Mouse (Mus musculus) olfactory bulb, adult 2 months (tissue): ENCODE results near the gene F2r. TPM values are rescaled to one million over a fixed set of nuclear protein-coding genes. Genes with fewer than 3 reads are reported as not detected.

ENCODE experiments used
- H3K27ac ChIP-seq: fragments of 200-500 bp; 2 replicates; pipeline ENCODE4 v1.5.1; 2012; ENCODE audit warnings: low read depth, low read length; ENCODE audit not compliant: insufficient read depth
- H3K4me1 ChIP-seq: fragments of 200-500 bp; 2 replicates; pipeline ENCODE4 v1.6.1; 2012; ENCODE audit warnings: low read length; ENCODE audit not compliant: control insufficient read depth, insufficient read depth
- H3K4me3 ChIP-seq: fragments of 200-500 bp; 2 replicates; pipeline ENCODE4 v1.5.1; 2012; ENCODE audit warnings: mild to moderate bottlenecking, low read depth, low read length, moderate library complexity; ENCODE audit not compliant: insufficient read depth
- CTCF ChIP-seq: fragments of 200-500 bp; IDR thresholded peaks from 2 replicates; pipeline ENCODE4 v1.5.1; 2012; ENCODE audit warnings: low read depth, mild to moderate bottlenecking, low read length, moderate library complexity; ENCODE audit not compliant: insufficient read depth
- POLR2A ChIP-seq: fragments of 200-500 bp; IDR thresholded peaks from 2 replicates; pipeline ENCODE4 v1.6.1; 2012; ENCODE audit warnings: mild to moderate bottlenecking, low read depth, low read length, moderate library complexity; ENCODE audit not compliant: insufficient read depth
- WGBS: fragments of 180-500 bp; shearing (Covaris S2); methylation state at CpG from one replicate; pipeline ENCODE4 v1.1.7; 2018; 5-methylcytosine and 5-hydroxymethylcytosine counted together
- polyA plus RNA-seq: library from polyadenylated mRNA; stranded (reverse); fragments of >200 nt; gene quantifications from 2 replicates; pipeline ENCODE4 v1.2.4, GENCODE M21; 2012; ENCODE audit warnings: low replicate concordance; ENCODE audit not compliant: missing spikeins, insufficient read depth, insufficient read length

F2r gene
- polyA plus RNA-seq, result not detected in 2 replicates

DNA sequence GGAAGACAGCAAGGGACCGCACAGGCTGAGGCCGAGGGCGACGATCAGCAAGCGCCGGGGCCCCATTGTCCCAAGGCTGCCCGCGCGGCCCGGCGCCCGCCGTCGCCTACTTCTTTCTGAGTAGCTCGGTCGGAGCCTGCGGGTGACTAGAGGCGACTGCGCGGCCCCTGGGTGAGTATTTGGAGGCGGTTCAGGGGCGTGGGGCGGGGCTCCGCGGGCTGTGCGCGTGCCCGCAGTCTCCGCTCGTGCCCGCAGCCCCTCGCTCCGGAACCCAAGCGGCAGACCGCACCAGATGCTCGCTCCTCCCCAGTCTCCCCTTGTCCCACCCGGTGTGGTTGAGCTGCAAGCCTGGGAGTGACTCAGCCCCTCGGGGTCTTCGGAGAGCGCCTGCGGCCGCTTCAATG lies at the start of gene F2r:
TSS of gene F2r (minus strand) at position 179 of the 404 bp plus-strand sequence.
- WGBS, result under 1% methylated on average over 42 of the region's 42 CpGs
- no peak within 1 kb of the TSS for H3K27ac ChIP-seq
- peaks cover 5% of the 10 kb centered on the region for H3K4me1 ChIP-seq
- H3K4me3 ChIP-seq, result peak within 1 kb of the TSS; percentile 81
- TF ChIP-seq POLR2A (no peak), CTCF (no peak)

DNA sequence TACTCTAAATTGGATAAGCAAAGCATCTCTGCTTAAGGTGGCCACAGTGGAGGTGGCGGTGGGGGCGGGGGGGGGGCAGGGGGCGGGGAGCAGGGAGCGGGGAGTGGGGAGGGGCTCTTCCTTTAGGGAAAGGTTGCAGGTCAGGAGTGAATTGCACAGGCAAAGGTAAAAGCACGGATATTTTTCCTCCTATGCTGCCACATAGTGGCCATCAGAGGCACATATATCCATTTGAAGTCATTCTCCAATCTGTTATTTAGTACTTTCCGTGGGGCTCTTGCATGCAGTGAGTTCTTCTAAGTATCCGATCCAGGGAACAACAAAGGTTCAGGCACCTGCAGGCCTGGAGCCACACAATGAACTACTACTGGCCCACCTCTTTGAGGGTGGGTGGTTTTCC lies 49.0 kb upstream of the F2r start:
- no peak overlapping the region for H3K27ac ChIP-seq
- TF ChIP-seq CTCF (no peak), POLR2A (no peak)
- WGBS, result 31% methylated on average over 7 of the region's 7 CpGs

DNA sequence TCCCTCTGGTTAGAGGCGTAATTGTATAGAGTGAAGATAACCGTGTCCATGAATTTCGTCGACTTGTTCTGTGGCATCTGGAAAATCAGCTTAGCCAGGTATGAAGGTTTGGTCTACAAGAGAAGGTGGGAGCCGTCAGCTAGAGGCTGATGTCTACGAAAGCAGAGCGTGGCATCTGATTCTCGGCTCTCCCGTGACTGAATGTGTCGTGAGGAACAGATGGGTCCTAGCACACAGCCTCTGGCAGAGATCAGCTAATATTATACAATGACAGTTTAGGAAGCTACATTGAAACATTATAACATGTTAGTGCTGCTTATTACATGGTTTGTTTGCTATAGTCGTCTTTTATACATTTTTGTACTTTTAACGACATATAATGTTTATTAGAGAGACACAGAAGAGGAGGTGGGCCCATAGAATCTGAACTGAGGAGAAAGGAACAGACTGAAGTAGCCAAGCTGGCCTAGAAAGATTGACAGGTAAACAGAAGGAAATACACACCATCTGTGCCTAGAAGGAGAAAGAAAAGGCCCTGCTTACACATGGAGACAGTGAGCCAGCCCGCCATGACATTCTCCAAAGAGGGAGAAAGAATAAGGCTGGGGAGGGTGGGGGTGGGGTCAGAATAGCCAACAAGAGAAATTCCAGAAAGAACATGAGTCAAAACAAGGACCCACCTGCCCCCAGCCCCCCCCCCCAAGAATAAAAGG lies 47.5 kb upstream of the F2r start:
- H3K4me3 ChIP-seq, result no peak overlapping the region
- 94% methylated on average over 13 of the region's 13 CpGs for WGBS
- TF ChIP-seq CTCF (no peak), POLR2A (no peak)
- H3K27ac ChIP-seq, result no peak overlapping the region
- H3K4me1 ChIP-seq, result no peaks in the 10 kb centered on the region

More for the DNA sequence above, 49.0 kb upstream of the F2r start:
- no peak overlapping the region for H3K4me3 ChIP-seq
- no peaks in the 10 kb centered on the region for H3K4me1 ChIP-seq

DNA sequence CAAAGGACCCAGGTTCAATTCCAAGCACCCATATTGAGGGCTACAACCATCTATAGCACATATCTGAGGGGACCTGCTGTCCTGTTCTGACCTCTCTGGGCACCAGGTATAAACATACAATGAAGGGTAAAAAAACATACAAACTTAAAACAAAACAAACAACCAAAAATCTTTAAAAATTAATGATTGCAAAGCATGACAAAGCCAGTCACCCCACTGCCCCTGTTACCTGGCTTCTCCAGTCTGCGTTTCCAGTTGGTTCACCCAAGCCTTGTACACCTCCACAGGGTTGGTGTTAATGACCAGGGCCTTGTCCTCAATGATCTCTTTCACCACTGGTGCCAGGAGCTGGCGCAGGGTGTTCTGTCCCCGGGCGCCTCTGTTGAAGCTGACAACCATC lies 45.5 kb upstream of the F2r start:
- WGBS, result 96% methylated on average over 4 of the region's 4 CpGs
- Histone ChIP-seq H3K4me1 (no peaks in the 10 kb centered on the region), H3K27ac (no peak overlapping the region), H3K4me3 (no peak overlapping the region)
- TF ChIP-seq POLR2A, result no peak
- TF ChIP-seq CTCF, result no peak

DNA sequence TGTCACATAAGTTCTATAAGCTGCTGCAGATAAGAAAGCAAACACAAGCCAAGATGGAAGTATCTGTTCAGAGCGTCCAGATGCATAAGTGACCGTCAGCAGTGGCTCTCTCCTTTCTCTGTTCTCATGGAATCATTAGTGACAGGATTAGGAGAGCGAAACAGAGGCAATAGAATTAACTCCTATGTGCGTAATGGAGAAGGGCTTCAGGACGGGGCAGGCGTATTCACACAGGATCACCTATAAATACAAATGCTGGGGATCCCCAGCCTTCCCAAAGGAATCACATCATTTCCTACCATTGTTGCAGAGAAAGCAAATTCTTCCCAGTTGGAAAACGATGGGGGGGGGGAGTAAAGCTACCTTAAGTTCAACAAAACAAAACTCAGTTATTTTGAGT lies 41.1 kb upstream of the F2r start:
- TF ChIP-seq CTCF, result no peak
- no peak for TF ChIP-seq POLR2A
- H3K27ac ChIP-seq, result no peak overlapping the region
- H3K4me3 ChIP-seq, result no peak overlapping the region
- 89% methylated on average over 7 of the region's 7 CpGs for WGBS
- no peaks in the 10 kb centered on the region for H3K4me1 ChIP-seq

DNA sequence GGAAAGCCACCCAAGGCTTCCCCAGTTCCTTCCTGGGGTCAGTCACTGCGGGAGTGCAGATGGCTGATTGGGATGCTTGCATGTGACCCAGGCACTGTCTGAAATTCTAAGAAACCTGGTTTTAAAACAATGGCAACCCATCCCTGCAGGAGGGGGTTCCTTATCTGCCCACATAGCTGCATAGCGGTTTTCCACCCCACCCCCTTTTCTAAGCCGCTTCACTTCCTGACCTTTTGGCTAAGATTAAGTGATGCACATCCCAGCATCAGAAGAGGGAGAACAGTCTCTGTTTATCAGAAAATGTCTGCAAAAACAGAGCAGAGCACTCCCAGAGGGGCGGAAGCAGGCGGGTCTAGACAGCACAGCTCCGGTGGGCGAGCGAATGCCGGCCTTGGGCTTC lies 38.9 kb upstream of the F2r start:
- Histone ChIP-seq H3K4me1 (no peaks in the 10 kb centered on the region), H3K27ac (no peak overlapping the region), H3K4me3 (no peak overlapping the region)
- TF ChIP-seq CTCF (no peak), POLR2A (no peak)
- 88% methylated on average over 9 of the region's 9 CpGs for WGBS

DNA sequence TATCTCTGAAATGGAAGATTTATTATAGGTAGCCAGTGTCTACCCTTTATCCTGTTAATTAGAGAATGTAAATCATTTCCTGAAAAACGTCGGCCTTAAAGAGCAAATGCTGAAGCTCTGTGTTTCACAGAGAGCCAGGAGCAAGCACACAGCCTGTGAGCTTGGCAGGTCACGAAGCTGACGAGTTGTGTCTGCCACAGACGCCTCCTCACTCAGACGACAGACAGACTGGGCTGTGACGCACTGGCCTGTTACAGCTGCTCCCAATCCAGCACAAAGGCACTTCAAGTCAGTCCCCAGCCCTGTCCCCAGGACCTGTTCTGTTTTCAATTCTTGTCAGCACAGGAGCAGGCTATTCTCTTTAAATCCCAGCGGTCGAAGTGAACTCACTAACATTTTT lies 37.0 kb upstream of the F2r start:
- no peak overlapping the region for H3K4me3 ChIP-seq
- H3K4me1 ChIP-seq, result no peaks in the 10 kb centered on the region
- TF ChIP-seq POLR2A (no peak), CTCF (no peak)
- no peak overlapping the region for H3K27ac ChIP-seq
- 60% methylated on average over 9 of the region's 9 CpGs for WGBS

DNA sequence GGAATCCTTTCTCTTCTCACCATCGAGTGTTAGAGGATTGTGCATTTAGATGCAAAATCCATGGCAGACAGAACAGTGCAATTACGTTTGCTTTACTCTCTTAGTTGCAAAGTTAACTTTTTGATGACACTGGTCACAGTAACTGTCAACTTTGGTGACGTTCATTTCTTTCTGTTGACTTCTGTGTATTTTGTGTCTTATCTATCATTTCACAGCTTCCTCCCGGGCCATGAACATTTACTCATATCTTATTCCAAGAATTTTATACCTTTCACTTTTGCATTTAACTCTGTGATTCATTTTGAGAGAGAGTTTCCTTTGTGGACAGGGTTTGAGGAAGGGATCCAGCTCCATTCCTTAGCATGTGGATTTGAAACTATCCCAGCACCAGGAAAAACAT lies 35.4 kb upstream of the F2r start:
- no peak for TF ChIP-seq CTCF
- no peak for TF ChIP-seq POLR2A
- H3K27ac ChIP-seq, result no peak overlapping the region
- WGBS, result 92% methylated on average over 4 of the region's 4 CpGs
- H3K4me1 ChIP-seq, result no peaks in the 10 kb centered on the region
- H3K4me3 ChIP-seq, result no peak overlapping the region

DNA sequence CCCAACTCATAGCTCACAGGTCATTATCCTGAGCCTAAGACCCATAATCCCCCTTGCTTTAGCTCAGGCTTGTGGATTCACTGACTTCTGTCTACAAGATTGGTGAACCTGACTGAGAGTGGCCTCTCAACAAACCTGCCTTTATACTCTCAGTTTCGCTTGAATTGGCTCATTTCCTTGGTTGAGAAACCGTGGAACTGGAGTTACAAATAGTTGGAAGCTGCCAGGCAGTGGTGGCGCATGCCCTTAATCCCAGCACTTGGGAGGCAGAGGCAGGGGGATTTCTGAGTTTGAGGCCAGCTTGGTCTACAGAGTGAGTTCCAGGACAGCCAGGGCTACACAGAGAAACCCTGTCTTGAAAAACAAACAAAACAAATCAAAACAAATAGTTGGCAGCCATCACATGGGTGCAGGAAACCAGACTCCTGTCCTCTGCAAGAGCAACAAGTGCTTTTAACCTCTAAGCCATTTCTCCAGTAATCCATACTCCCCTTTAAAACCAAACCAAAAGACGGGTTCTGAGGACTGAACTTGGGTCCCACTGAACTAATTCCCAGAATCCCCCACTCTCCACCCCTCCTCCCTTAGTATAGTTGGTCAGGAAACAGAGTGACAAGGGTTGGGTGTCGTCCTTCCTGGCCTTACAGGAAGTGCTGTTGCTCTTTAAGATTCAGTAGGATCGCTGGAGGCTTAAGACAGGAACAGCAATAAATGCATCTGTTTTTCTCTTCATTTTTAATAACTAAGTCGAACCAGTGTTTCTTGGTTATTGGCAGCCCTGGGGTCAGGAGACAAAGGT lies 33.8 kb upstream of the F2r start:
- no peak for TF ChIP-seq CTCF
- TF ChIP-seq POLR2A, result no peak
- 86% methylated on average over 7 of the region's 7 CpGs for WGBS
- no peak overlapping the region for H3K27ac ChIP-seq
- no peaks in the 10 kb centered on the region for H3K4me1 ChIP-seq
- no peak overlapping the region for H3K4me3 ChIP-seq
